Mouse (Mus musculus) urinary bladder, adult 18-20 months (tissue): Measurements from ENCODE around the gene Meox1.
A peak's percentile ranks its signal among the peaks of the same experiment; 100 is the strongest.

ENCODE experiments used
- DNase-seq, 2 experiments: peaks; one replicate each; pipeline ENCODE4 v3.0.0; 2022; ENCODE audit warnings: low spot score in 2 of 2, mixed read lengths in 2 of 2

Gene Meox1

GRCm38 (mm10) chr11:101898328-101898727 is 4.2 kb upstream of the Meox1 start:
- DNase-seq: no peak

- DNase-seq: no peak
These were observed 2.6 kb upstream of the Meox1 start for GRCm38 (mm10) chr11:101896546-101897361.

- no peak for DNase-seq
These were observed 614 bp downstream of the Meox1 start for GRCm38 (mm10) chr11:101893560-101893959.

- no peak for DNase-seq
These were observed 2.7 kb downstream of the Meox1 start for GRCm38 (mm10) chr11:101891451-101891850.

GRCm38 (mm10) chr11:101889781-101890180 is 4.4 kb downstream of the Meox1 start:
- DNase-seq: no peak

GRCm38 (mm10) chr11:101888820-101889219 is 5.4 kb downstream of the Meox1 start:
- DNase-seq: no peak

- DNase-seq: no peak
These were observed 7.7 kb downstream of the Meox1 start for GRCm38 (mm10) chr11:101886436-101886835.

GRCm38 (mm10) chr11:101885881-101886319 is 8.3 kb downstream of the Meox1 start:
- no peak for DNase-seq

- DNase-seq: no peak
These were observed 8.9 kb downstream of the Meox1 start for GRCm38 (mm10) chr11:101885232-101885631.

GRCm38 (mm10) chr11:101883911-101884310 is 10.3 kb downstream of the Meox1 start:
- no peak for DNase-seq

- DNase-seq: no peak
These were observed 11.5 kb downstream of the Meox1 start for GRCm38 (mm10) chr11:101882500-101883290.

- DNase-seq: peak; percentile 37 to 60
These were observed 12.5 kb downstream of the Meox1 start for GRCm38 (mm10) chr11:101881604-101882071.

- no peak for DNase-seq
These were observed 13.0 kb downstream of the Meox1 start for GRCm38 (mm10) chr11:101881185-101881584.

GRCm38 (mm10) chr11:101879672-101880071 is 14.5 kb downstream of the Meox1 start:
- peak in 1 of 2 experiments; percentile 11 for DNase-seq

- peak in 1 of 2 experiments; percentile 9 for DNase-seq
These were observed 15.5 kb downstream of the Meox1 start for GRCm38 (mm10) chr11:101878696-101879095.

GRCm38 (mm10) chr11:101874978-101875377 is 19.2 kb downstream of the Meox1 start:
- no peak for DNase-seq

GRCm38 (mm10) chr11:101873909-101874308 is 20.3 kb downstream of the Meox1 start:
- DNase-seq: no peak

- DNase-seq: no peak
These were observed 22.7 kb downstream of the Meox1 start for GRCm38 (mm10) chr11:101871435-101871834.

- no peak for DNase-seq
These were observed 24.0 kb downstream of the Meox1 start for GRCm38 (mm10) chr11:101870067-101870765.

- DNase-seq: no peak
These were observed 26.6 kb downstream of the Meox1 start for GRCm38 (mm10) chr11:101867513-101868052.

GRCm38 (mm10) chr11:101858742-101859141 is 35.4 kb downstream of the Meox1 start:
- no peak for DNase-seq
